Mouse (Mus musculus) gonadal fat pad, adult 2 months (tissue): ENCODE results near the gene Ifi202b. TPM values are rescaled to one million over a fixed set of nuclear protein-coding genes. Genes with fewer than 3 reads are reported as not detected.

Experiments
- polyA plus RNA-seq: library from polyadenylated mRNA; depleted of rRNA; stranded (reverse); fragments of >200 nt; gene quantifications from 2 replicates; pipeline ENCODE4 v1.2.3, GENCODE M21; 2012; rRNA removed

The Ifi202b gene
- polyA plus RNA-seq, 1 experiment = 0.34 TPM

Other genes starting within 250 kb of the Ifi202b start
- gene Ifi207, start 241.0 kb downstream of the Ifi202b start, polyA plus RNA-seq = 11.6 and 12.2 TPM in 2 replicates
- 1.9 and 2.1 TPM in 2 replicates for gene Ifi204, start 215.8 kb downstream of the Ifi202b start, polyA plus RNA-seq
- 0.84 and 1.5 TPM in 2 replicates for gene Ifi211, start 69.7 kb downstream of the Ifi202b start, polyA plus RNA-seq
- 2.8 and 2.9 TPM in 2 replicates for gene Mndal, start 40.3 kb downstream of the Ifi202b start, polyA plus RNA-seq
- gene Ifi203, start 40.1 kb downstream of the Ifi202b start, polyA plus RNA-seq = 5.5 and 7.7 TPM in 2 replicates
- gene Ifi205, start 49.1 kb upstream of the Ifi202b start, polyA plus RNA-seq = 2.8 and 2.9 TPM in 2 replicates
- gene Olfr433, start 58.0 kb upstream of the Ifi202b start, polyA plus RNA-seq = 0.08 and 0.27 TPM in 2 replicates
- gene Olfr432, start 66.5 kb upstream of the Ifi202b start, polyA plus RNA-seq = 0.20 TPM in 1 of 2 replicates, not detected in the other
- not detected in 2 replicates for gene Olfr430, start 83.9 kb upstream of the Ifi202b start, polyA plus RNA-seq
- not detected in 2 replicates for gene Olfr429, start 101.6 kb upstream of the Ifi202b start, polyA plus RNA-seq
- not detected in 2 replicates for gene Olfr427, start 114.1 kb upstream of the Ifi202b start, polyA plus RNA-seq
- not detected in 2 replicates for gene Olfr231, start 138.4 kb upstream of the Ifi202b start, polyA plus RNA-seq
- gene Olfr424, start 148.8 kb upstream of the Ifi202b start, polyA plus RNA-seq = not detected in 2 replicates
- not detected in 2 replicates for gene Olfr420, start 172.9 kb upstream of the Ifi202b start, polyA plus RNA-seq
- 0.01 and 0.06 TPM in 2 replicates for gene Spta1, start 190.0 kb upstream of the Ifi202b start, polyA plus RNA-seq